In the genomic region with DNA sequence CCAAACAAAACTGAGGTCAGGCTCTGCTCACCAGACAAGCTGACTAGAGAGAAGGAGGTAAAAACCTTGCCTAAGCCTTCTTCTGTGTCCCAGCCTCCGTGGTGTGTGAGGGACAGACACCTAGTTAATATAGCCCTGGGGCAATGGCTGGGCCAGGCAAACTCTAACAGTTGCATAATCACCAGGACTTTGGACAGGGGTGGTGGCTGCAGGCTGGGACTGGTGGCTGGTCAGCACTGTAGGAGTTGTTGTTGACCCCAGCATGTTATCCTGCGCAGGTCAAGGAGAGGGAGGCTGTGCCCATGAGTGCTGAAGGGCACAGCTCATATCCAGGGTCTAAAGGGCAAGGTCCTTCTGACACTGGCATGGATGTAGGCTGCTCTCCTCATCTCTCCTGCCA, we compare ENCODE assay signal across 10 mouse cellular contexts. TPM values are rescaled to one million over a fixed set of nuclear protein-coding genes. Genes with fewer than 3 reads are reported as not detected.
DNase-seq lines count a peak whose midpoint lies in the region; ATAC-seq and TF ChIP-seq lines count a peak whose summit lies in the region.
"Had no signal": no experiment of that assay in that cellular context is flagged by ENCODE, and none has a peak within 500 bp of the region (broad histone marks: within the 10 kb centered on the region; RNA-seq: fewer than 3 reads in every experiment).

A gene (minus strand): TSS at position 127 of the 400 bp plus-strand sequence.

- H3K9me3 ChIP-seq in limb, embryonic 13.5 days: no peaks in the 10 kb centered on the region
- H3K9me3 ChIP-seq: forebrain, embryonic 12.5 days had no signal

- no peak for TF ChIP-seq EP300 in heart, adult 2 months (IDR thresholded peaks at IDR 0.05; ENCODE audit: insufficient read depth, low read depth, low read length)

- H3K4me2 ChIP-seq in limb, embryonic 13.5 days (replicated peaks): peak within 1 kb of the TSS; percentile 53
- H3K4me2 ChIP-seq: forebrain, embryonic 12.5 days; midbrain, embryonic 11.5 days had no signal

- TF ChIP-seq CTCF in heart, adult 2 months (IDR thresholded peaks at IDR 0.05): no peak
- TF ChIP-seq CTCF in bone marrow macrophage, adult 2 months (IDR thresholded peaks at IDR 0.05; ENCODE audit: low read depth, low read length): no peak

- H3K9ac ChIP-seq in heart, adult 2 months (ENCODE audit: low read depth, low read length): no peak within 1 kb of the TSS
- no peak within 1 kb of the TSS for H3K9ac ChIP-seq in limb, embryonic 13.5 days
- H3K9ac ChIP-seq: forebrain, embryonic 12.5 days had no signal

- H3K27me3 ChIP-seq in heart, adult 2 months (ENCODE audit: control insufficient read depth, insufficient read depth, low read length): no peaks in the 10 kb centered on the region
- H3K27me3 ChIP-seq in limb, embryonic 13.5 days: no peaks in the 10 kb centered on the region
- H3K27me3 ChIP-seq: forebrain, embryonic 12.5 days had no signal

- 92% methylated on average over 2 of the region's 2 CpGs for WGBS in heart, adult 2 months
- 74% methylated on average over 2 of the region's 2 CpGs for WGBS in limb, embryonic 13.5 days

- TF ChIP-seq POLR2A in heart, adult 2 months (IDR thresholded peaks at IDR 0.05; ENCODE audit: insufficient read depth, low read depth, low read length): no peak
- TF ChIP-seq POLR2A in bone marrow macrophage, adult 2 months (IDR thresholded peaks at IDR 0.05; ENCODE audit: borderline replicate concordance, low read depth, low read length): no peak

- intact Hi-C loops in heart, adult 2 months (cut with DNase I): no loop called here
- intact Hi-C loops in heart, postnatal 36 days (cut with DNase I): no loop called here

- no peak for DNase-seq in heart, adult 2 months
- no peak for DNase-seq in heart, postnatal 36 days
- DNase-seq in heart, postnatal 4 days: no peak
- no peak for DNase-seq in B cell, adult 2 months
- no peak for DNase-seq in layer of hippocampus, postnatal 14 days (ENCODE audit: low spot score in 2 of 2)

- no peaks in the 10 kb centered on the region for H3K79me2 ChIP-seq in heart, adult 2 months (replicated peaks; ENCODE audit: control insufficient read depth, insufficient read depth, low read length)

- ATAC-seq in limb, embryonic 13.5 days (ENCODE audit: low FRiP score, low read depth): no peak
- no peak for ATAC-seq in granulocyte monocyte progenitor cell, adult 5-6 weeks (replicated peaks; ENCODE audit: poor library complexity, severe bottlenecking)

- H3K4me3 ChIP-seq in heart, adult 2 months: peak within 1 kb of the TSS; percentile 28; the same call in 1 of the 2 replicates
- H3K4me3 ChIP-seq in bone marrow macrophage, adult 2 months (ENCODE audit: insufficient read depth, low read length): peak within 1 kb of the TSS; percentile 4; the same call in 1 of the 2 replicates
- H3K4me3 ChIP-seq in limb, embryonic 13.5 days: no peak within 1 kb of the TSS
- H3K4me3 ChIP-seq: forebrain, embryonic 12.5 days had no signal

- peak within 1 kb of the TSS; percentile 51 for H3K27ac ChIP-seq in heart, adult 2 months
- H3K27ac ChIP-seq in bone marrow macrophage, adult 2 months (ENCODE audit: insufficient read depth, low read depth, low read length): no peak within 1 kb of the TSS
- H3K27ac ChIP-seq in limb, embryonic 13.5 days: peak within 1 kb of the TSS; percentile 72; the same call in 1 of the 2 replicates
- H3K27ac ChIP-seq: forebrain, embryonic 12.5 days had no signal

- H3K4me1 ChIP-seq in heart, adult 2 months (ENCODE audit: control insufficient read depth, insufficient read depth, low read length): peaks cover 2% of the 10 kb centered on the region; the same call in 1 of the 2 replicates
- peaks cover 12% of the 10 kb centered on the region for H3K4me1 ChIP-seq in bone marrow macrophage, adult 2 months (ENCODE audit: control insufficient read depth, insufficient read depth, low read length)
- peaks cover 19% of the 10 kb centered on the region for H3K4me1 ChIP-seq in limb, embryonic 13.5 days
- H3K4me1 ChIP-seq: forebrain, embryonic 12.5 days had no signal

- no peaks in the 10 kb centered on the region for H3K36me3 ChIP-seq in heart, adult 2 months (ENCODE audit: control insufficient read depth, insufficient read depth, low read length)
- no peaks in the 10 kb centered on the region for H3K36me3 ChIP-seq in limb, embryonic 13.5 days
- H3K36me3 ChIP-seq: forebrain, embryonic 12.5 days had no signal

RNA-seq across cellular contexts. Expression of the gene that starts here (rescaled TPM):
- 1 to 10 TPM; 4.7 to 6.5 TPM for total RNA-seq in heart, adult 2 months (2021)
- polyA plus RNA-seq in heart, adult 2 months (2012; rRNA removed): 18.0 and 19.1 TPM in 2 replicates
- 1 to 10 TPM; 4.8 to 7.1 TPM for total RNA-seq in heart, postnatal 36 days (2021)
- polyA plus RNA-seq in bone marrow macrophage, adult 2 months (2012; ENCODE audit: insufficient read depth, insufficient read length, missing spikeins): not detected in 2 replicates
- total RNA-seq in heart, postnatal 4 days (2021): 10 to 100 TPM; 20.4 to 24.9 TPM
- polyA plus RNA-seq in limb, embryonic 13.5 days (2015; fragmentation: Nextera tagmentation; extraction: Ambion mirVana): 8.6 and 10.2 TPM in 2 replicates
- not detected in 2 replicates for total RNA-seq in granulocyte monocyte progenitor cell, adult 5-6 weeks (2014; fragmentation: Nextera tagmentation)
- 0.82 TPM in 1 of 2 replicates, not detected in the other for total RNA-seq in granulocyte monocyte progenitor cell, adult 5-6 weeks (2017)
- 10 to 100 TPM in 1 of 2 experiments, 1 to 10 TPM in 1; 9.8 to 10.5 TPM for total RNA-seq in layer of hippocampus, postnatal 14 days (2021)
